Mouse (Mus musculus) liver, embryonic 14.5 days (tissue): ENCODE measurements at regions not wholly inside any gene's neighbourhood (a gene's known extent, or its start where the extent isn't known, plus 50 kb on each side); places are given as distances from the start of the nearest gene placed in this dataset.

ENCODE experiments used
- CTCF ChIP-seq: IDR thresholded peaks from 2 replicates; pipeline ENCODE4 v1.5.1; 2016; ENCODE audit warnings: antibody characterized with exemption, low read depth, control low read depth
- EP300 ChIP-seq: IDR thresholded peaks from 2 replicates; pipeline ENCODE4 v1.6.1; 2016; ENCODE audit warnings: antibody characterized with exemption, low read depth

- TF ChIP-seq CTCF (no peak), EP300 (no peak)
Observed at GRCm38 (mm10) chr8:33123061-33123587, 305.4 kb upstream of the 5930422O12Rik start.
